Mouse (Mus musculus): ENCODE data around the gene Map3k6.

- TF ChIP-seq CTCF (IDR thresholded peaks at IDR 0.05; ENCODE audit: extremely low read depth, insufficient read depth, insufficient read length, insufficient replicate concordance) (no peak), POLR2A (IDR thresholded peaks at IDR 0.05; ENCODE audit: low read depth, low read length) (no peak)
Observed at GRCm38 (mm10) chr4:133234771-133235170, 5.8 kb upstream of the Map3k6 start.

All from spleen, adult 2 months (tissue).